Mouse (Mus musculus): ENCODE measurements at regions not wholly inside any gene's neighbourhood (a gene's known extent, or its start where the extent isn't known, plus 50 kb on each side); places are given as distances from the start of the nearest gene placed in this dataset.

- TF ChIP-seq MAX (IDR thresholded peaks at IDR 0.05; ENCODE audit: low read depth) (no peak), MYOG (IDR thresholded peaks at IDR 0.05; ENCODE audit: control insufficient read depth in 1 of 3, insufficient read depth in 1 of 3, insufficient read length in 2 of 3, low read depth in 2 of 3) (no peak), POLR2AphosphoS2 (IDR thresholded peaks at IDR 0.05; ENCODE audit: insufficient read length, low read depth) (no peak), USF1 (IDR thresholded peaks at IDR 0.05; ENCODE audit: low read depth) (no peak), POLR2A (IDR thresholded peaks at IDR 0.05; ENCODE audit: insufficient read length, low read depth) (no peak), MYOD1 (IDR thresholded peaks at IDR 0.05; ENCODE audit: control insufficient read depth in 1 of 3, insufficient read length in 2 of 3, low read depth in 2 of 3) (no peak), E2F4 (IDR thresholded peaks at IDR 0.05; ENCODE audit: insufficient read depth) (no peak), TCF12 (IDR thresholded peaks at IDR 0.05; ENCODE audit: insufficient read depth, poor library complexity, severe bottlenecking) (no peak)
These were observed 209.2 kb upstream of the Hes1 start for GRCm38 (mm10) chr16:29854805-29855565.
